10 mouse cellular contexts compared by ENCODE assay signal in the genomic region with DNA sequence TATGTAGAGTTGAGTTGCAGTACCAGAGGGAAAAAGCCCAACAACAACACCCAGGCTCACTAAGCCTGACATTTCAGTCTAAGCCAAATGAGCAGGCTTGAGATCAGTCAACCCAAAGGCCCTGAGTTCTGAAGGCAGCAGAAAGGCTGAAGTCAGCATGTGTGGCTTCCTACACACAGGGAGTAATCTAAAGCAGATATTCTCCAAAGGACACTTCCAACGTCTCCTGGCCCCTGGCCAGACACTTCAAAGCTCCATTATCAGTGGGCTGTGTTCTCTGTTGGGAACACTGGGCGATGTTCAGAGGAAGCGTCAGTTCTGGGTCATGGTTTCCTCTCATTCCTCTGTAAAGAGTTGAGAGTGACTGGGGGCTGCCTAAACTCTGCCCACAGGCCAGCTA.
DNase-seq lines count a peak whose midpoint lies in the region; ATAC-seq and TF ChIP-seq lines count a peak whose summit lies in the region.
"Had no signal": no experiment of that assay in that cellular context is flagged by ENCODE, and none has a peak within 500 bp of the region (broad histone marks: within the 10 kb centered on the region; RNA-seq: fewer than 3 reads in every experiment).

No protein-coding gene starts in this region.

- peaks cover 4 to 13% of the 10 kb centered on the region in 2 experiments for H3K4me1 ChIP-seq in heart, embryonic 14.5 days (ENCODE audit: control insufficient read depth in 2 of 2, insufficient read depth in 2 of 2, low read length in 2 of 2)
- H3K4me1 ChIP-seq: neural tube, embryonic 12.5 days had no signal

- H3K4me3 ChIP-seq in left cerebral cortex, adult 2 months: no peak overlapping the region
- no peak overlapping the region for H3K4me3 ChIP-seq in heart, embryonic 14.5 days (ENCODE audit: control insufficient read depth in 1 of 2, insufficient read depth in 1 of 2, low read depth in 1 of 2, low read length in 2 of 2)
- H3K4me3 ChIP-seq: neural tube, embryonic 12.5 days had no signal

- no peaks in the 10 kb centered on the region for H3K36me3 ChIP-seq in heart, embryonic 14.5 days (ENCODE audit: control insufficient read depth, insufficient read depth, low read length)
- H3K36me3 ChIP-seq: G1E; neural tube, embryonic 12.5 days had no signal

- intact Hi-C loops in left cerebral cortex, postnatal 14 days (cut with DNase I): no loop called here
- intact Hi-C loops in left cerebral cortex, adult 2 months (cut with DNase I): no loop called here

- no peak overlapping the region for H3K9ac ChIP-seq in heart, embryonic 14.5 days (ENCODE audit: low read length)
- H3K9ac ChIP-seq: neural tube, embryonic 12.5 days had no signal

- peak; percentile 14 to 21 for DNase-seq in left cerebral cortex, postnatal 14 days (ENCODE audit: low spot score in 2 of 2)
- DNase-seq in left cerebral cortex, adult 2 months (ENCODE audit: extremely low spot score in 1 of 2, low spot score in 2 of 2): no peak
- DNase-seq in adrenal gland, postnatal 10 days: peak; percentile 61
- peak; percentile 20 for DNase-seq in lung, postnatal 25 days (ENCODE audit: low spot score)
- no peak for DNase-seq in cerebellum, adult 9-10 months
- DNase-seq in retina, embryonic 14.5 days (ENCODE audit: low spot score): no peak
- DNase-seq: thymus, postnatal 4 days had no signal

- H3K9me3 ChIP-seq in heart, embryonic 14.5 days (ENCODE audit: control insufficient read depth, low read length): no peaks in the 10 kb centered on the region
- H3K9me3 ChIP-seq: G1E; neural tube, embryonic 12.5 days had no signal

- no peak overlapping the region for H3K27ac ChIP-seq in left cerebral cortex, adult 2 months
- no peak overlapping the region for H3K27ac ChIP-seq in heart, embryonic 14.5 days (replicated peaks in 1 of 2; ENCODE audit: control insufficient read depth in 1 of 2, insufficient read depth in 1 of 2, low read depth in 2 of 2, low read length in 2 of 2)
- H3K27ac ChIP-seq: neural tube, embryonic 12.5 days had no signal

- TF ChIP-seq CTCF in left cerebral cortex, adult 2 months (IDR thresholded peaks at IDR 0.05): no peak

- peak; percentile 50; the same call in 1 of the 2 replicates for ATAC-seq in heart, embryonic 14.5 days (ENCODE audit: insufficient number of reproducible peaks, insufficient read depth, low FRiP score, low read depth)

- no peak overlapping the region for H3K4me2 ChIP-seq in heart, embryonic 14.5 days (ENCODE audit: low read length)
- H3K4me2 ChIP-seq: neural tube, embryonic 12.5 days had no signal

- H3K27me3 ChIP-seq in heart, embryonic 14.5 days (ENCODE audit: control insufficient read depth, insufficient read depth, low read length): no peaks in the 10 kb centered on the region
- H3K27me3 ChIP-seq: neural tube, embryonic 12.5 days had no signal

- 23% methylated on average over 3 of the region's 3 CpGs for WGBS in heart, embryonic 14.5 days

Comparison
In these comparisons a context has a peak if more than half of its experiments do, and no peak if none do; other contexts are left out.
1. DNase-seq: peak in left cerebral cortex, postnatal 14 days (2 of 2), adrenal gland, postnatal 10 days (single experiment) and lung, postnatal 25 days (single experiment); none in left cerebral cortex, adult 2 months (0 of 2), cerebellum, adult 9-10 months (single experiment) and retina, embryonic 14.5 days (single experiment).